Mouse (Mus musculus) natural killer cell, adult 2 months (primary cell): ENCODE results near the gene Usp16.

Experiments
- DNase-seq, 2 experiments: peaks; one replicate each; pipeline ENCODE4 v3.0.0; 2022; ENCODE audit warnings: low spot score in 2 of 2

The Usp16 gene

GRCm38 (mm10) chr16:87454419-87455179, at the start of gene Usp16:
Usp16 (plus strand) TSS chr16:87454703.
- DNase-seq: peak; percentile 82 to 89

- peak; percentile 9 to 37 for DNase-seq
Observed at GRCm38 (mm10) chr16:87405001-87405400, 49.5 kb upstream of the Usp16 start.

- no peak for DNase-seq
Observed at GRCm38 (mm10) chr16:87420662-87421061, 33.8 kb upstream of the Usp16 start.

- DNase-seq: no peak
Observed at GRCm38 (mm10) chr16:87427516-87427915, 27.0 kb upstream of the Usp16 start.

GRCm38 (mm10) chr16:87432033-87432814, 22.3 kb upstream of the Usp16 start, which contains the start of gene Ltn1:
Ltn1 (minus strand) TSS chr16:87432612.
- DNase-seq: peak; percentile 98

GRCm38 (mm10) chr16:87434266-87434665, 20.2 kb upstream of the Usp16 start:
- DNase-seq: no peak

GRCm38 (mm10) chr16:87434946-87435345, 19.6 kb upstream of the Usp16 start:
- no peak for DNase-seq

GRCm38 (mm10) chr16:87435411-87436205, 18.9 kb upstream of the Usp16 start:
- DNase-seq: no peak

- DNase-seq: no peak
Observed at GRCm38 (mm10) chr16:87437096-87437495, 17.4 kb upstream of the Usp16 start.

- no peak for DNase-seq
Observed at GRCm38 (mm10) chr16:87438697-87439096, 15.8 kb upstream of the Usp16 start.

- DNase-seq: peak; percentile 84 to 90
Observed at GRCm38 (mm10) chr16:87440184-87440686, 14.3 kb upstream of the Usp16 start, which contains the start of gene Rwdd2b. Rwdd2b (minus strand) TSS chr16:87440573.

- peak; percentile 13 to 30 for DNase-seq
Observed at GRCm38 (mm10) chr16:87441089-87441488, 13.4 kb upstream of the Usp16 start.

- DNase-seq: no peak
Observed at GRCm38 (mm10) chr16:87442291-87442690, 12.2 kb upstream of the Usp16 start.

- DNase-seq: no peak
Observed at GRCm38 (mm10) chr16:87443245-87443644, 11.3 kb upstream of the Usp16 start.

GRCm38 (mm10) chr16:87444071-87444470, 10.4 kb upstream of the Usp16 start:
- no peak for DNase-seq

GRCm38 (mm10) chr16:87445110-87445509, 9.4 kb upstream of the Usp16 start:
- no peak for DNase-seq

- DNase-seq: no peak
Observed at GRCm38 (mm10) chr16:87445528-87445927, 9.0 kb upstream of the Usp16 start.

- no peak for DNase-seq
Observed at GRCm38 (mm10) chr16:87453226-87453625, 1.3 kb upstream of the Usp16 start.

GRCm38 (mm10) chr16:87455180-87455611, 693 bp downstream of the Usp16 start:
- peak; percentile 63 to 68 for DNase-seq

GRCm38 (mm10) chr16:87458752-87459151, 4.2 kb downstream of the Usp16 start:
- peak in 1 of 2 experiments; percentile 8 for DNase-seq

- no peak for DNase-seq
Observed at GRCm38 (mm10) chr16:87470579-87470978, 16.1 kb downstream of the Usp16 start.

GRCm38 (mm10) chr16:87484367-87484766, 29.9 kb downstream of the Usp16 start:
- DNase-seq: no peak
